Mouse (Mus musculus): Measurements from ENCODE around the gene Txnrd2. TPM values are rescaled to one million over a fixed set of nuclear protein-coding genes. Genes with fewer than 3 reads are reported as not detected.

Txnrd2 gene
- polyA plus RNA-seq, 1 experiment from 2014 or later: 27.8 TPM

GRCm38 (mm10) chr16:18453846-18454245, 27.7 kb downstream of the Txnrd2 start:
- Histone ChIP-seq H3K27me3 (replicated peaks; ENCODE audit: control insufficient read depth, insufficient read depth, low read length) (no peaks in the 10 kb centered on the region), H3K4me1 (replicated peaks; ENCODE audit: control insufficient read depth, insufficient read depth, low read length) (peaks cover 5% of the 10 kb centered on the region), H3K36me3 (ENCODE audit: control insufficient read depth, insufficient read depth) (no peaks in the 10 kb centered on the region), H3K9me3 (ENCODE audit: control insufficient read depth, low read length) (no peaks in the 10 kb centered on the region), H3K4me2 (ENCODE audit: low read length) (no peak overlapping the region), H3K4me3 (replicated peaks; ENCODE audit: low read length) (no peak overlapping the region), H3K27ac (ENCODE audit: low read length) (no peak overlapping the region), H3K9ac (replicated peaks; ENCODE audit: low read depth, low read length) (no peak overlapping the region)
- ATAC-seq: no peak
- WGBS: 72% methylated on average over 5 of the region's 5 CpGs

- 86% methylated on average over 6 of the region's 6 CpGs for WGBS
- Histone ChIP-seq H3K36me3 (ENCODE audit: control insufficient read depth, insufficient read depth) (no peaks in the 10 kb centered on the region), H3K9ac (replicated peaks; ENCODE audit: low read depth, low read length) (no peak overlapping the region), H3K4me2 (ENCODE audit: low read length) (no peak overlapping the region), H3K27ac (ENCODE audit: low read length) (no peak overlapping the region), H3K4me3 (replicated peaks; ENCODE audit: low read length) (no peak overlapping the region), H3K9me3 (ENCODE audit: control insufficient read depth, low read length) (no peaks in the 10 kb centered on the region), H3K27me3 (replicated peaks; ENCODE audit: control insufficient read depth, insufficient read depth, low read length) (no peaks in the 10 kb centered on the region), H3K4me1 (replicated peaks; ENCODE audit: control insufficient read depth, insufficient read depth, low read length) (peaks cover 18% of the 10 kb centered on the region)
- ATAC-seq: no peak
These were observed 29.2 kb downstream of the Txnrd2 start for GRCm38 (mm10) chr16:18455407-18455806.

- no peaks in the 10 kb centered on the region for H3K9me3 ChIP-seq (ENCODE audit: control insufficient read depth, low read length)
- no peaks in the 10 kb centered on the region for H3K36me3 ChIP-seq (ENCODE audit: control insufficient read depth, insufficient read depth)
- H3K4me1 ChIP-seq (replicated peaks; ENCODE audit: control insufficient read depth, insufficient read depth, low read length): peaks cover 14% of the 10 kb centered on the region
- no peak for ATAC-seq
- no peak overlapping the region for H3K27ac ChIP-seq (ENCODE audit: low read length)
- no peak overlapping the region for H3K4me3 ChIP-seq (replicated peaks; ENCODE audit: low read length)
- H3K4me2 ChIP-seq (ENCODE audit: low read length): no peak overlapping the region
- no peak overlapping the region for H3K9ac ChIP-seq (replicated peaks; ENCODE audit: low read depth, low read length)
- no peaks in the 10 kb centered on the region for H3K27me3 ChIP-seq (replicated peaks; ENCODE audit: control insufficient read depth, insufficient read depth, low read length)
These were observed 32.5 kb downstream of the Txnrd2 start for GRCm38 (mm10) chr16:18458661-18459060.

- no peaks in the 10 kb centered on the region for H3K27me3 ChIP-seq (replicated peaks; ENCODE audit: control insufficient read depth, insufficient read depth, low read length)
- ATAC-seq: peak; percentile 19; the same call in 1 of the 2 replicates
- 9% methylated on average over 12 of the region's 12 CpGs for WGBS
- peak overlapping the region; percentile 39; the same call in 1 of the 2 replicates for H3K9ac ChIP-seq (replicated peaks; ENCODE audit: low read depth, low read length)
- H3K9me3 ChIP-seq (ENCODE audit: control insufficient read depth, low read length): no peaks in the 10 kb centered on the region
- H3K4me1 ChIP-seq (replicated peaks; ENCODE audit: control insufficient read depth, insufficient read depth, low read length): peaks cover 14% of the 10 kb centered on the region
- peak overlapping the region; percentile 8; the same call in 1 of the 2 replicates for H3K27ac ChIP-seq (ENCODE audit: low read length)
- H3K4me3 ChIP-seq (replicated peaks; ENCODE audit: low read length): peak overlapping the region; percentile 4; the same call in 1 of the 2 replicates
- no peaks in the 10 kb centered on the region for H3K36me3 ChIP-seq (ENCODE audit: control insufficient read depth, insufficient read depth)
- H3K4me2 ChIP-seq (ENCODE audit: low read length): peak overlapping the region; percentile 37
These were observed 33.3 kb downstream of the Txnrd2 start for GRCm38 (mm10) chr16:18459335-18459954.

- WGBS: 2% methylated on average over 11 of the region's 11 CpGs
- no peaks in the 10 kb centered on the region for H3K36me3 ChIP-seq (ENCODE audit: control insufficient read depth, insufficient read depth)
- H3K4me3 ChIP-seq (replicated peaks; ENCODE audit: low read length): peak overlapping the region; percentile 4; the same call in 1 of the 2 replicates
- no peak overlapping the region; the same call in 1 of the 2 replicates for H3K9ac ChIP-seq (replicated peaks; ENCODE audit: low read depth, low read length)
- peak overlapping the region; percentile 8; the same call in 1 of the 2 replicates for H3K27ac ChIP-seq (ENCODE audit: low read length)
- peak; percentile 87 for ATAC-seq
- peak overlapping the region; percentile 37 for H3K4me2 ChIP-seq (ENCODE audit: low read length)
- H3K9me3 ChIP-seq (ENCODE audit: control insufficient read depth, low read length): no peaks in the 10 kb centered on the region
- H3K4me1 ChIP-seq (replicated peaks; ENCODE audit: control insufficient read depth, insufficient read depth, low read length): peaks cover 14% of the 10 kb centered on the region
- H3K27me3 ChIP-seq (replicated peaks; ENCODE audit: control insufficient read depth, insufficient read depth, low read length): no peaks in the 10 kb centered on the region
These were observed 33.8 kb downstream of the Txnrd2 start for GRCm38 (mm10) chr16:18459955-18460370.

GRCm38 (mm10) chr16:18460826-18461225, 34.6 kb downstream of the Txnrd2 start:
- WGBS: 96% methylated on average over 3 of the region's 3 CpGs
- Histone ChIP-seq H3K9ac (replicated peaks; ENCODE audit: low read depth, low read length) (no peak overlapping the region), H3K27ac (ENCODE audit: low read length) (no peak overlapping the region), H3K4me1 (replicated peaks; ENCODE audit: control insufficient read depth, insufficient read depth, low read length) (peaks cover 14% of the 10 kb centered on the region), H3K27me3 (replicated peaks; ENCODE audit: control insufficient read depth, insufficient read depth, low read length) (no peaks in the 10 kb centered on the region), H3K36me3 (ENCODE audit: control insufficient read depth, insufficient read depth) (no peaks in the 10 kb centered on the region), H3K9me3 (ENCODE audit: control insufficient read depth, low read length) (no peaks in the 10 kb centered on the region), H3K4me3 (replicated peaks; ENCODE audit: low read length) (no peak overlapping the region), H3K4me2 (ENCODE audit: low read length) (no peak overlapping the region)
- no peak for ATAC-seq

GRCm38 (mm10) chr16:18462031-18462430, 35.8 kb downstream of the Txnrd2 start:
- no peaks in the 10 kb centered on the region for H3K9me3 ChIP-seq (ENCODE audit: control insufficient read depth, low read length)
- H3K27me3 ChIP-seq (replicated peaks; ENCODE audit: control insufficient read depth, insufficient read depth, low read length): no peaks in the 10 kb centered on the region
- H3K27ac ChIP-seq (ENCODE audit: low read length): no peak overlapping the region
- H3K4me3 ChIP-seq (replicated peaks; ENCODE audit: low read length): no peak overlapping the region
- no peaks in the 10 kb centered on the region for H3K36me3 ChIP-seq (ENCODE audit: control insufficient read depth, insufficient read depth)
- H3K4me1 ChIP-seq (replicated peaks; ENCODE audit: control insufficient read depth, insufficient read depth, low read length): peaks cover 14% of the 10 kb centered on the region
- no peak overlapping the region for H3K4me2 ChIP-seq (ENCODE audit: low read length)
- ATAC-seq: no peak
- 71% methylated on average over 9 of the region's 9 CpGs for WGBS
- H3K9ac ChIP-seq (replicated peaks; ENCODE audit: low read depth, low read length): no peak overlapping the region

- WGBS: 50% methylated on average over 8 of the region's 8 CpGs
- H3K27ac ChIP-seq (ENCODE audit: low read length): no peak overlapping the region
- no peaks in the 10 kb centered on the region for H3K27me3 ChIP-seq (replicated peaks; ENCODE audit: control insufficient read depth, insufficient read depth, low read length)
- H3K4me1 ChIP-seq (replicated peaks; ENCODE audit: control insufficient read depth, insufficient read depth, low read length): peaks cover 14% of the 10 kb centered on the region
- H3K9ac ChIP-seq (replicated peaks; ENCODE audit: low read depth, low read length): no peak overlapping the region
- H3K9me3 ChIP-seq (ENCODE audit: control insufficient read depth, low read length): no peaks in the 10 kb centered on the region
- H3K4me3 ChIP-seq (replicated peaks; ENCODE audit: low read length): no peak overlapping the region
- no peaks in the 10 kb centered on the region for H3K36me3 ChIP-seq (ENCODE audit: control insufficient read depth, insufficient read depth)
- H3K4me2 ChIP-seq (ENCODE audit: low read length): no peak overlapping the region
- no peak for ATAC-seq
These were observed 36.4 kb downstream of the Txnrd2 start for GRCm38 (mm10) chr16:18462598-18462997.

- Histone ChIP-seq H3K36me3 (ENCODE audit: control insufficient read depth, insufficient read depth) (no peaks in the 10 kb centered on the region), H3K4me1 (replicated peaks; ENCODE audit: control insufficient read depth, insufficient read depth, low read length) (peaks cover 10% of the 10 kb centered on the region), H3K4me3 (replicated peaks; ENCODE audit: low read length) (no peak overlapping the region), H3K4me2 (ENCODE audit: low read length) (no peak overlapping the region), H3K27me3 (replicated peaks; ENCODE audit: control insufficient read depth, insufficient read depth, low read length) (no peaks in the 10 kb centered on the region), H3K27ac (ENCODE audit: low read length) (no peak overlapping the region), H3K9me3 (ENCODE audit: control insufficient read depth, low read length) (no peaks in the 10 kb centered on the region), H3K9ac (replicated peaks; ENCODE audit: low read depth, low read length) (no peak overlapping the region)
- WGBS: 76% methylated on average over 3 of the region's 3 CpGs
- ATAC-seq: no peak
These were observed 38.1 kb downstream of the Txnrd2 start for GRCm38 (mm10) chr16:18464271-18464670.
